Mouse (Mus musculus) cerebellum, postnatal 25 days (tissue): ENCODE data around the gene Prtn3.
A peak's percentile ranks its signal among the peaks of the same experiment; 100 is the strongest.

Source experiments
- DNase-seq, 2 experiments: peaks; one replicate each; pipeline ENCODE4 v3.0.0; 2021; ENCODE audit warnings: mixed read lengths in 2 of 2

Prtn3 gene

DNA sequence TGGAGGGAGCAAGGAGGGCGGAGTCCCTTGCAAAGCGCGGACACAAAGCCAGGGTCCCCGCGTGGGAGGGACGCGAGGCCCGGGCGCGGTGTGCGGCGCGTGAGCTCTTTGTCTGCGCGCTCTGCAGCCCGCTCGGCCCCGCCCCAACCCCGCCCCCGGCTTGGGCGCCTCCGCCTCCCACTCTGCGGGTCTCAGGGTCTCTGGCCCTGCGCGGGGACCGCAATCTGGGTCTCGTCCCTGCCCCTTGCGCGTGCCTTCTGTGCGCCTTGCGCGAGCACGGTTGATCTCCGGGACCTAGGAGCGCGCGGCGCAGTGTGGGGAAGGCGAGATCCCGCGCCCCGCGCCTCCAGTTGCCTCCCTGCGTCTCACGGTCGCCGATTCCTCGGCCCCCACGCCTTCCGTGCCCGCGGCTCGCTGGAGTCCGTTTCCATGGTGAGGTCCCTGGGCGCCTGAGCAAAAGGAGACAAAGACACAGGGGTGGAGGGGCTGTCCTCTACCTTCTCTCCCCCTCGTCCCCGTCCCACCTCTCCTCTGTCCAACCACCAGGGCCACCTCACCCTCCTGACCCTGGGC, at the start of gene Prtn3, which contains the start of gene Plppr3:
Gene Prtn3 (plus strand): TSS at position 187 of the 573 bp plus-strand sequence.
Gene Plppr3 (minus strand): TSS at position 345 of the 573 bp plus-strand sequence.
- peak; percentile 64 to 68 for DNase-seq

DNA sequence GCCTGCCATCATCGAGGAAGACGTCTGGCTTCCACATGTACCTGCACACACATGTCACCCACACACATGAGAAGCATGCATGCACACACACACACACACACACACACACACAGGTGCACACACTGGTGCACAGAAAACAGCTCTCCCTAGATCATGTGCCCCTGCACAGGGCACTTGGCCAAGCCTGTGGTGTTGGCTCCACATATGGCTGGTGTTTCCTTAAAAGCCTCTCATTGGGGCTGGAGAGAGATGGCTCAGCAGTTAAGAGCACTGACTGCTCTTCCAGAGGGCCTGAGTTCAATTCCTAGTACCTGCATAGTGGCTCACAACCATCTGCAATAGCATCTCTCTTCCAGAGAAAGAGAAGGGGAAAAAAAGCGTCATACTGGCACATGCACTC, 42.7 kb upstream of the Prtn3 start:
- DNase-seq = no peak

DNA sequence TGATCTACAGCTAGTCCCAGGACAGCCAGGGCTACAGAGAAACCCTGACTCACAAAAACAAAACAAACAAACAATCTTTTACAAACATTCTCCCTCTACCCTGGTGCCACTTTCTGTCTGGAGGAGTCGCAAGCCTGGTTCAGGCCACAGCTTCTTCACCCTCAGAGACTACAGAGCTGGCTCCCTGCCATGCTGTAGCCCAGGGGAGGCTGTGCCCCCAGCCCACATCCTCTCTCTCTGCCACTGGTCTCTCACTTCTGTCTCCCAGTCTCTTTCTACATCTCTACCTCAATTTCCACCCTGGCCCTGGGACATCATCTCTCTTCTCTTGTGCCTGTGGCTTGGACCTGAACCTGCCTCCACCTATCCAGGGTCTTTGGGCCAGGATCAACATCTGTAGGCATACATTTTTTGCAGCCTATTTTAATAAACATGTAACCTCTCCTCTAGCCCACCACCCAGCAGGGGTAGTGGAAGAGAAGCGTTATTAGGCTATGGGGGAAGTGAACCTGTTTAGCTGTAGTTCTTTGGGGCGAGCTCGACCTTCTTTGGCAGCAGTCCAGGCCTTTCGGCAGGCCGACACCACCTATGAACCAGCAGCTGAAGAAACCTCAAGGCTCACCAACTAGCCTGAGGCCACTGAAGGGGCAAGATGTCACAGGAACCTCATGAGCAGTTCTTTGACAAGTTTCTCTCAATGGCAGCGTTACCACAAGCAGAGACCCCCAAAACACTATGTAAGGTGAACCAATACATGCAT, 42.1 kb upstream of the Prtn3 start:
- DNase-seq = no peak

GRCm38 (mm10) chr10:79832786-79833181, 41.5 kb upstream of the Prtn3 start:
- no peak for DNase-seq

- peak; percentile 84 to 89 for DNase-seq
These were observed 39.4 kb upstream of the Prtn3 start for GRCm38 (mm10) chr10:79834769-79835398.

DNA sequence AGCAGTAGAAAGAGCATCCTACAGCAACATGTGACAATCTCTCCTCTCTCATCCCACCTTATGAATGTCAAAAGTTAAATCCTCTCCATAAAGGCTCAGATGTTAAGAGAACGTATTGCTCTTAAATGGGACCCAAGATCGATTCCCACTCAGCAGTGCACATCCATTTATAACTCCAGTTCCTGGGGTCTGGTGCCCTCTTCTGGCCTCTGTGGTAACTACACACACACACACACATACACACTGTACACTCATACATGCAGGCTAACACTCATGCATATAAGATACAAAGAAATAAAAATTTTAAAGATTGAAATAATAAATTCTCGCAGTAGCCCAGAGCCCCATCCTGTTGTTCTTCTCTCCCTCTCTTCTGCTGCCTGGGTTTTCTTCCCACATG, 37.4 kb upstream of the Prtn3 start:
- DNase-seq = no peak

GRCm38 (mm10) chr10:79838151-79838550, 36.1 kb upstream of the Prtn3 start:
- no peak for DNase-seq

DNA sequence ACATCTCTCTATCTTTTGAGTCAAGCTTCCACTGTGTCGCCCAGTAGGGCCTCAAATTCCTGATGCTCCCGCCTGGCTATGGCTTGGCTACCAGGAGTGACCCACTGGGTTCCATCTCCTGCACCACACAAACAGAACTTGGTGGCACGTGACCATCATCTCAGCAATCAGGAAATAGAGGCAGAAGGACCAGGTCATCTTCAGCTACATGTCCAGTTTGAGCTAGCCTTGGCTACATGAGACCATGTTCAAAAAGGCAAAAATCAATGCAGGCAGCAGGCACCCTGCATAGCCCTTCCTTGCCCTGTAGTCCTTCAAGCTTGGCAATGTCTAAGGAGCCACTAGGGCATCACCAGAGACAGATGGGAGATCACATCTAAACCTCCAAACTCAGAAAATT, 34.2 kb upstream of the Prtn3 start:
- DNase-seq = no peak

- peak; percentile 64 to 70 for DNase-seq
These were observed 33.4 kb upstream of the Prtn3 start for GRCm38 (mm10) chr10:79840644-79841551.

GRCm38 (mm10) chr10:79842322-79842721, 32.0 kb upstream of the Prtn3 start:
- no peak for DNase-seq

GRCm38 (mm10) chr10:79843476-79843875, 30.8 kb upstream of the Prtn3 start:
- peak in 1 of 2 experiments; percentile 33 for DNase-seq

DNA sequence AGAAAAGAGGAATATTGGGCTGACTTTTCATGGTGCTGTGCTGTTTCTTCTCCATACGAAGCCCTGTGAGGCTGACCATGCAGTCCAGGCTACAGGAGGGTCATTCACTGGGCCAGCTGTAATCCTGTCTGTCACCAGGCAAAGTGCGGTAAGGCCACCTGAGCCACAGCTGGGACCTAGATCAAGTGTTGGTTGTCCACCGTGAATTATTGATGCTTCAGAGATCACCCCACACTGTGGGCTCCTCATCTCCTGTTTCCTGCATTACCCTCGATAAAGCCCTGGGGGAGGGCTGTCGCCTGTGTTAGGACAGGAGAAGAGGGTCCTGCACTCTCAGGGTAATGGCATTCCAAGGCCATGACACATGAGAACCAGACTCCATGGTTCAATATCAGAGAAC, 27.7 kb upstream of the Prtn3 start:
- DNase-seq = no peak

GRCm38 (mm10) chr10:79849941-79850628, 24.2 kb upstream of the Prtn3 start:
- no peak for DNase-seq

DNA sequence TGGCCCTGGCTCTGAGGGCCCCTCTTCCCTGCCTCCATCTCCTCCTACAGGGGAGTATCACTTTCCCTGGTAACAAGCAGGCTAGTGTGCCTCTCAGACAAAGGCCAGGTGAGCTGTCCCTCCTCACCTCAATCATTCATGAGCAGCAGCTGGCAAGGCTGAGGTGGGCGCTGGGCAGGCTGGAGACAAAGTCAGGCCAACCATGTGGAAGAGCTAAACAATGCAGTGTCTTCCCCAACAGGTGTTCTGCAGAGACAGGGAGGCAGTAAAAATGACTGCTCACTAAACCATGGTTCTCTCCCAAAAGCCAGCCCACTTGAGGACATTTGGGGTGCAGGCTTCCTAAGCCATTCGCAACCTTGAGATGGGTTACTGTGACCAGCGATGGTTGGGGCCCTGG, 22.6 kb upstream of the Prtn3 start:
- no peak for DNase-seq

DNA sequence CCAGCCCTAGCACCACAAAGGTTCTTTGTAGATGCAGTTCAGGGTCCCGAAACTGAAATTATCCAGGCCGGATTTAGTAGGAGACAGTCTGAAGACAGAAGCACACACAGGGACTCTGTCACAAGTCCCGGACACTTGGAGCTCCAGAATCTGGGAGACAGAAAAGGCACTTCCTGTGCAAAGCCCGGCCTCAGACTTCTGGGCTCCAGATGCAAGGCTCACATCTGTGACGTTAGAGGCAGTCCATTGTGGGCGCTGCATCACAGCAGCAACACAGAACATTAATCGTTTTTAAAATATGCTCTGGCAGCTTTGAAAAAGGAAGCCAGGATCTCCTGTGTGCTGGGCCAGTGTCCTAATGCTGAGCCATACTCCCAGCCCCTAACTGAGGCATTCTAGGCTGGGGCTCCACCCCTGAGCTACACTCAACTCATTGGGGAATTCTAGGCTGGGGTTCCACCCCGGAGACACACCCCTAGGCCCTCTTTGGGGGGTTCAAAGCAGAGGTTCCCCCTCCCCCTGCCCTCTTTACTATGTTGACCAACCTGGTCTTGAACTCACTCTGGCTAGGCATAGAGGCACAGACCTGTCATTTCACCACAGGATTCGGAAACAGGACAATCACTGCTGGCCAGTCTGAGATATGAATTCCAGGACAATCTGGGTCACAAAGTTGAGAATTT, 22.0 kb upstream of the Prtn3 start:
- no peak for DNase-seq

DNA sequence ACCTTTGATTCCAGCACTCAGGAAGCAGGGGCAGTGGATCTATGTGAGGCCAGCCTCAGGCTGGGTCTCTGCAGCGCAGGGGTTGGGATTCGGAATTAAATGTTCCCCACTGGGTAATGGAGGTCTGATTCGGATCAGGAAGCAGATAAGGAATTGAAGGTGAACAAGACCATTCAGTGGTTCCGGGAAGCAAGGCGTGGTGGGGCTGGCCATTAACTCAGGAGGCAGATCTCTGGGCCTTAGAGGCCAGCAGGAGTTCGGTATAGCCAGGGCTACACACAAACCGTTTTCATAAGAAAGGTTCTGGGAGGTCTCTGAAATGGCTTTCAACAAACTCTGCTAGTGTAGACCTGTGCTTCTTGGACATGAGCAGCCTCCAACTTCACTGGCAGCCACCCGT, 21.4 kb upstream of the Prtn3 start:
- no peak for DNase-seq

DNA sequence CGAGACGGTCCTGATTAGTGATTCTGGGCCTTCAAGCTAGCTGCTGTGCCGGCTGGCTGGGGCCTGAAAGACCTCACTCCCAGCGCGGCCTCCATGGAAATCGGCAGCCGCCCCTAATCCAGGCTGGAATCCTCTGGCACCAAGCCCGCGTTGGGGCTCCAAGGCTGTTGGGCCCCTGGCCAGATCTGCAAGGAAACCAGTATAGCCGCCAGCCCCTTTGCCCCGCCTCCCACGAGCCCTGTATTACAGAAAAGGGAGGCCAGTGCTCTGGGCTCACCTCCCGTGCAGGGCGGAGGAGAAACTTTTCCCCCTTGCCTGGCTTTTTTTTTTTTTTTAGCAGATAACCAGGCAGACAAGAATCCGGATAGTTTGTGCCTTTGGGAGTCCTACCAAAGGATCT, 20.9 kb upstream of the Prtn3 start:
- peak; percentile 85 to 92 for DNase-seq

DNA sequence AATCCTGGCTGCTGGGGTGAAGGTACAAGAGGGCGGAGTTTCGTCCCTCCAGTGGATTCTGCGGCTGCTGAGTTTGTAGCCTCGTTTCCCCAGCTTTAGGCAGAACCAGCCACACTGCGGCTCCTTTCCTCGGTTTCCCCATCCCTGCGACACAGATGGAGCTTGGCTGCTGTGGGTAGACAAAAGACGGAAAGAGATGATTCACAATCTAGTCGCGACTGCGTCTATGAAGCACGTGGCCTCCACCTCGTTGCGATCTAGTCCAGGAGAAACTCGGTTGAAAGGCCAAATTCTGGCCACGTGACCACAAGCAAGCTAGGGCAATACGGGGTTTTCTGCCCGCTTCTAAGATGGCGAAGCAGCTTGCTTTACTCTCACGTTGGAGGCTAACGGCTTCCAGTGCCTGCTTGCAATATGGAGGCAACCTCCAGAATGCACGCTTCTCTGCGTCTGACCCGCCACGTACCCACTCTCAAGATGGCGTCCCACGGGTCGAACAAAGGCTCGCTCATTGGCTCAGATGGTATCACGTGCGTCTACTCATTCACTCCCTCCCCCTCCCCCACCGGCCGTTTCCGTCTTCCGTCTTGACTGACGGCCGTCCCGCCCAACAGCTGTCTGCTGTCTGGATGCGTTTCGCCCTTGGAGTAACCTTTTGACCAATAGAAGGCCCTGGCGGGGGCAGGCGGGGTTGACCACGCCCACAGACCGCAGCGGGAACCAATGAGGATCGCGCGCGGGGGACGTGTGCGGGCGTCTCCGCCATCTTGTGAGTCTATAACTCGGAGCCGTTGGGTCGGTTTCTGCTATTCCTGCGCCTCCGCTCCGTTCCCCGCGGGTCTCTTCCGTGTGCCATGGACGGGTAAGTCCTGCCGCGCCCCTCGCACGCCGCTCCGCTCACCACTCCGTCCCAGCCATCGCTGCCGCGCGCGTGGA, 20.1 kb upstream of the Prtn3 start, which contains the start of gene Ptbp1:
Gene Ptbp1 (plus strand): TSS at position 568 of the 936 bp plus-strand sequence.
- DNase-seq = peak; percentile 99 to 100

GRCm38 (mm10) chr10:79854801-79855541, 19.3 kb upstream of the Prtn3 start:
- peak in 1 of 2 experiments; percentile 82 for DNase-seq
